Mouse (Mus musculus) cerebellum, postnatal 10 days (tissue): ENCODE results near the gene Tgm1.

ENCODE experiments used
- DNase-seq, 2 experiments: peaks; one replicate each; pipeline ENCODE4 v3.0.0; 2021; ENCODE audit warnings: mixed read lengths in 2 of 2

Gene Tgm1

DNA sequence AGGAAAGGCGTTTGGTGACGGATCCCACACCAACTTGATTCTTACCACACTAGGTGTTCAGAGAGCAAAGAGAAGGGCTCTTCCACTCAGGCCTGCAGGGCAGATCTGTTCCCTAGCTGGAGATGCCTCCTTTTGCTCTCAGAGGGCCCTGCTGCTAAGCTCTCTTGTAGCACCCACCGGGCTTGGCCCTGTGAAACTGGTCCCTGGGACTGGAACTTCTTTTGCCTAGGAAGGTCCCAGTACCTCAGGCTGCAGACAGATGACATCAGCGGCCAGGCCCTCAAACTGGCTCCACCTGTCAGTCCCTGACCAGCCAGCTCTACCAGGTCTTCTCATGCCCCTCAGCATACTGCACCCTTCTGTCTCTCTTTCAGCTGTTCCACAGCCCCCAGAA is at the start of gene Tgm1:
Tgm1 (minus strand) TSS at position 198 of the 394 bp plus-strand sequence.
- no peak for DNase-seq

DNA sequence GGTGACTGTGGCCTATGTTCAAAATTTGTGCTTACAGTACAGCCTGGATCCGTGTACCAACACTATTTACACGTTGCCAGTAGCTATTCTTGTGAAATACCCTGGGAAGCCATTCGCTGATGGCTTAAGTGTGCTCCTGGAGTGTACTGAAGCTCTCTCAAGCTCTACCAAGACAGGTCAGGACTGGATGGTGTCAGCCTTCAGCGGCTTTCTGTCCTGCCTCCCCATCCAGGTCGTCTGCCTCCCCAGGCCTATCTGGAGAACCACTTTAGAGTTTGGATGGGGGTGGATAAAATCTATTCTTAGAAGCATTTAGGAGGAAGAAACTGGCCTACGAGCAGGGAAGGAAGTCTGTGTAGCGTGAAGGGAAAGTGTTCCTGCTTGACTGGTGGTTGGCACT is 49.4 kb upstream of the Tgm1 start:
- DNase-seq, result no peak

GRCm38 (mm10) chr14:55762001-55762821 is 48.5 kb upstream of the Tgm1 start:
- DNase-seq, result peak; percentile 75

DNA sequence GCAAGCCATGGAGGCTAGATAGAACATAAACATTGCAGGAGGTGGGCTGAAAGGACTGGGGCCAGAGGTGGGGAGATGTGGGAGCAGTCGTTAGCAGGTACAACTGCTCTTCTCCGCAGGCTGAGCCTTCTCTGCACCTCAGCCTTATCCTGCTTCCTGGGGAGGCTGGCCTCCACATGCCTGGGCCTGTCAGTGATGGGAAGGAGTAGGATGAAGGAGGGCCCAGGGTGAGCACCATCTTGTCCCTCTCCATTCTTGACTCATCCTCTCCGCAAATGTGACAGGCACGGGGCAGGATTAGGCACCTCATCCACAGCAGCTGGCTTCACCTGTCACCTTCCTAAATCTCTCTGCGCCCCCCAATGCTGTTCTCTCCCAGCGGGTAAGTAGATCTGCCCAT is 47.4 kb upstream of the Tgm1 start, which contains the start of gene Ltb4r2:
Ltb4r2 (plus strand) TSS at position 266 of the 400 bp plus-strand sequence.
- DNase-seq, result no peak

GRCm38 (mm10) chr14:55760156-55760555 is 46.4 kb upstream of the Tgm1 start:
- peak; percentile 91 to 95 for DNase-seq

DNA sequence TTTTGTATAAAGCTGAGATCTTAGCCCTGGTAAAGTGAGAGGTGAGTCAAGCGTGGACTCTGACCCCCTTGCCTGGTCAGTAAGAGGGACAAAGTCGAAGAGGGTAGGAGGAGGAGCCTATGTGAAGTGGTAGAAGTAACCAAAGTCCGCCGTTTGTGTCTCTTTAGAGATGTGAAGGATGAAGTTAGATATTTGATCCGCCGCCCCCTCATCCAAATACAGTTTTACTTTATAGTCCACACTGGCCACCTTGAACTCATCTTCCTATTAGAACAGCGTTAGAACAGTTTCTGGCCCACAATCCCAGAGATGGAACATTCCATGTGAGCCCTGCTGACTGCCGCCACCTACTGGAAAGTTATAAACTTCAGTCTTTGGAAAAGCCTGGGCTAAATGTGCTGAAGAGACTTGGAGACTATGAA is 44.6 kb upstream of the Tgm1 start, which contains the start of gene Cideb:
Cideb (minus strand) TSS at position 96 of the 422 bp plus-strand sequence.
- peak; percentile 66 to 76 for DNase-seq

GRCm38 (mm10) chr14:55757566-55757965 is 43.8 kb upstream of the Tgm1 start:
- DNase-seq, result no peak

GRCm38 (mm10) chr14:55747051-55747847 is 33.5 kb upstream of the Tgm1 start:
- DNase-seq, result no peak

GRCm38 (mm10) chr14:55745861-55746237 is 32.1 kb upstream of the Tgm1 start:
- DNase-seq, result no peak

GRCm38 (mm10) chr14:55745180-55745860 is 31.6 kb upstream of the Tgm1 start, which contains the start of the genes Dhrs1 and Nop9:
Gene Dhrs1, minus strand, starts transcription at chr14:55745690.
Gene Nop9, plus strand, starts transcription at chr14:55745693.
- peak; percentile 93 to 94 for DNase-seq

- DNase-seq, result peak; percentile 91 to 94
Observed at GRCm38 (mm10) chr14:55743711-55744110, 30.0 kb upstream of the Tgm1 start.

DNA sequence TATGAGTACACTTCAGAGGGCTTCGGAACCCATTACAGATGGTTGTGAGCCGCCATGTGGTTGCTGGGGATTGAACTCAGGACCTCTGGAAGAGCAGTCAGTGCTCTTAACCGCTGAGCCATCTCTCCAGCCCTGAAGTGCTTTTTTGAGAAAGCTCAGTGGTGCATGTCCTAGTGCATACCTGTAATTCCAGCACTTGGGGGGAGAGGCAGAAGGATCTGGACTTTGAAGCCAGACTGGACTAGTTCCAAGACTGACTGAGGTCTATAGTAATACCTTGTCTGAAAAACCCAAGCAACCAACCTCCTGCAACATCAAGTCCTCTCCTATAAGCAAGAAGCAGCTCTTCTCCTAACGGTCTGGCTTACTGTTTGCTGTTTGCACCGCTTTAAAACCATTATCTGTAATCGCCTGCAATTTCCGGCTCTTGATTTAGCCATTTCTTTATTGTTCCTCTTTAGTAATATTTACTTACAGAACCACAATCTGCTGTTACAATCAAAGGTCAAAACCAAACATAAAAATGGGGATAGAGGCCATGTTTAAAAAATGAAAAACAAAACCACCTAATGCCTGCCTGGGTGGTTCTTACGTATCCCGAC is 23.5 kb upstream of the Tgm1 start:
- DNase-seq, result no peak

GRCm38 (mm10) chr14:55735758-55736157 is 22.0 kb upstream of the Tgm1 start:
- DNase-seq, result no peak

- DNase-seq, result no peak
Observed at GRCm38 (mm10) chr14:55735334-55735733, 21.6 kb upstream of the Tgm1 start.

DNA sequence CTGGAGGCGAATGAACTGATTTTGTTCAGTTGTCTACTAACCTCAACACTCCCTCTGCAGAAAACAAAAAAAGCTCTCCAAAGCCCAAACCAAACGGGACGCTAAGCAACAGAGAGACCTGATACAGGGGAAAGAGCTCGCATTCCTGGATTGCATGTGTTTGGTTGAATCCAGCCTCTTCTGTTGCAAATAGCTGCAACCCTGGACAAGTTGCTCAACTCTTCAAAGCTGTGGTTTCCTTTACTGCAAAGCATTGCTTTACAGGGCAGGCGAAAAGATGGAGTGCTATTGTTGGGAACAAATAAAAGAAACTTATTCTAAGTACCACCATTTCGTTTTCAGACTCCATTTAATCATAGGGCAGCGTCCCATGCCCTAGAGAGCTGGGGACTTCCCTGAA is 21.1 kb upstream of the Tgm1 start:
- no peak for DNase-seq

- DNase-seq, result no peak
Observed at GRCm38 (mm10) chr14:55733889-55734288, 20.2 kb upstream of the Tgm1 start.

DNA sequence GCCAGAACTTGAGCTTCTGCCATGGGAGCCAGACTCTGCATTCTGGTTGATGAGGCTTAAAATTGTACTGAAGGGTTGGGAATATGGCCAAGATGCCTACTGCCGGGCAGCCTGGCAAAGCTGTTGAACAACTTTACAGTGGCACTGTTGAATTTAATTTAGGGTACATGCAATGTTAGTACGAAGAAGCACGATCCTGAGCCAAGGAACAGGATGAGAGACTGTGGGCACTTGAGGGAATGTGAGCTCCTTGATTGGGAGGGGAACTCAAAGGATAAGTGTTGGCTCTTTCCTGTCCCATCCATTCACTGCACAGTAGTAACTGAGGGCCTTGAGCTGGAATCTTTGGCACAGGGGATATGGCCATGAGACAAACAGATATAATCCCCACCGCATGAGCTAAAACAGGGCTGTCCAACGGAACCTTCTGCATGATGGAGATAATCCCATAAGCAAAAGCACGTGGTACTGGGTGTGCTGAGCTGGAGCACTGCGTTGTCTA is 16.9 kb upstream of the Tgm1 start:
- peak; percentile 76 to 78 for DNase-seq

DNA sequence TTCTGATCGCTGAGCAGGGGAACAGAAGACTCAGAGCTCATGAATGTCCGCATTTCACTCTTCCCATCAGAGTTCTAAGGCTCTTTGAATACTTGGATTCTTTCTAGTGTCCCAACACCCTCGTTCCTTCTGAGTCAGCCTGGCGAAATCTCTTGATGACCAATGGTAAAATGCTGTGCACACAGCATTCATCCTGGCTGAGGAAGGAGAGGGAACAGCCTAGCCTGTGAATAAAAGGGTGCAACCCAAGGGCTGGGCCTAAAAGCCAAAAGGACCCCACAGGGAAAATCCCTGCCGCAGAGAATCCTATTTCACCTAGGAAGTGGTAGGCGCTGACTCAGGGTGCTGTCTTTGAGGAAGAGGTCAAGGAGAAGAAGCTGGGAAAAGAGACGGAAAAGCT is 16.4 kb upstream of the Tgm1 start:
- no peak for DNase-seq

GRCm38 (mm10) chr14:55727889-55728685 is 14.4 kb upstream of the Tgm1 start:
- no peak for DNase-seq

GRCm38 (mm10) chr14:55726261-55726660 is 12.5 kb upstream of the Tgm1 start:
- no peak for DNase-seq

- DNase-seq, result no peak
Observed at GRCm38 (mm10) chr14:55724411-55724871, 10.7 kb upstream of the Tgm1 start.
